Mouse (Mus musculus) spleen, postnatal 36 days (tissue): ENCODE results near the gene Wnk1.
A peak's percentile ranks its signal among the peaks of the same experiment; 100 is the strongest.

Experiments
- DNase-seq, 2 experiments: peaks; one replicate each; pipeline ENCODE4 v3.0.0; 2022; ENCODE audit warnings: low spot score in 2 of 2, mixed read lengths in 1 of 2

Gene Wnk1

DNA sequence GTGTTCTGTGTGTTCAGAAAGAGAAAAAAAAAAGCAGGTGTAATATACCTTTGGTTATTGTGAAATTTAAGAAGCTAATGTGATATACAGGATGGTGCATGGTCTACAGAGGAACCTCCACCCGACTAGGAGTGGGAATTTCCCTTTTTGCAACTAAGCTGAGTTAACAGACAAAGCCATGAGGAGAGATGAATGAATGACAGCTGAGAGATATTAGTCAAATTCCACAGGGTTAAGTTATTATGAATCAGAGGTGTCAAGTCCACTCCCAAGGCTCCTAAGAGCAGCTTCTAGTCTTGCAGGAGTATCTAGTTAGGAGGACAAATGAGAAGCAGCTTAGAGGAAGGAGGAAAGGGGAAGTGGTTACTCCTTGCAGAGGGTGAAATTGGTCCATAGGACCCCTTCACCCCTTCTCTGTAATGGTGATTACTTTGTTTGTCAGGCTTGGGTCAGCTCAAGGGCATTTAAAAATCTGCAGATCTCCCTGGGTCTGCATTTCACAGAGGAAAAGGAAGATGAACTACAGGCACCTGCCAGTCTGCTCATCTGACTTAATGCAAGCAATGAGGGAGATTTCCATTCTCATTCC is 4.3 kb upstream of the Wnk1 start:
- peak; percentile 12 to 44 for DNase-seq

DNA sequence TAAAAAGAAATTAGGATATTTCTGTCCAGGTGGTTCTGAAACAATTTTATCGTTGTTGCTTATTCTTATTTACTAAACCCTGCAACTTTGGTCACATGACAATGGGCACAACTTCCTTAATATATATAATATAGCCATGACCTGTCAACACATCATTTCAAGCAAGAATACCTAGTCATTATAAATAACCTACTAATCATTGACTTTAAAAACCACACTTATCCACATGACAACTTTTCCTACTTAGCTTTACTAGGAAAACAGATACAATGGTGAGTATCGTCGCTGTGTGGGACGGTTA is 2.0 kb upstream of the Wnk1 start:
- no peak for DNase-seq

DNA sequence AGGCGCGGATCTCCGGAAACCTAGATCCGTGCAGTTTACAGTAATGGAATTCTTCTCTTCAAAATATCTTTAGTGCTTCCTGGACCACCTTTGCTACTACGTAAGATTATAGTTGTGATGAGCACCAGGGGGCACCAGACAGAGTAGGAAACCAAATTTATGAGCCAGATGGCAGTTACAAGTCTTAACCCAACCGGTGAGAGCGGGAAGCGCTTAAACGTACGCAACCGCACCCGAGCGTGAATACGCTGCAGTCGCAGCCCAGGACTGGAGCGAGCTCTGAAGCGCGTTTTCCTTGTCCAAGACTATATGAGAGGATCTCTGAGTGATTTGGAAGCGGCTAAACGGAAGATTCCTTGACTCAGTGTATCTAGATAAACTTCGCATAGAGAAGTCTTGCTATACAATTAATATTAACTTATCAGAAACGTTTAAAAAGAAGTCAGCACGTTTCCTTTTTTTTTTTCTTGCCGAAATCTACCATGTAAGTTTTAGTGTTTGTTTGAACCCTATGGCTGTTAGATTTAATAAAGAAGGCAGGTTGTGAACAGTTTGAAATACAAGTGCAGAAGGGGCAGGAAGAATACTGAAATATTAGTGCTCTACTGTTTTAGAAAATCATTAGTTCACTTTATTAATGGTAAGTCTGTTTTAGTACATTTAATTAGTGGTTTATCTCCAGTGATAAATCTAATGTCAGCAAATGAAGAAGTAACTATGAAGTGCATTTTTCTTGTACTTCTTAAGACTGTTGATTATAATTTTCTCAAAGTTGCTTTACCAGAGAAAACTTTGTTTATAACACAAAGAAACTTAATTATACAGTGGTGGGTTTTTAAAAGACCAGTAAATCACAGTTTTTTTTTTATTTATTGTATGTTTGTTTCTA is 1.4 kb upstream of the Wnk1 start:
- peak; percentile 88 to 93 for DNase-seq

DNA sequence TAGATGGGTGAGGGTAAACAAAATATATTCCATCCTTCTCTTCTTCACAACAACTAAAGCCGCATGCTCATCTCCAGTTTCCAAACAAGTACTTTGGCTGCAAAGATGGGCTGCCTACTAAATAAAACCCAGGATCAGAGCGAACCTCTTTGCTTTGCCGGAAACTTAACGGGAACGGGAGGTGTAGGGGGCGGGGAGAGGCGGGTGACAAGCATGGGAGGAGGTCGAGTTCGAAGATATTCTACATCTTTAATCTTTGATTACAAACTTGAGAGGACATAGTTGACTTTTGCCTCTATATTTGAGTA is 738 bp upstream of the Wnk1 start:
- DNase-seq: peak; percentile 44 to 60

DNA sequence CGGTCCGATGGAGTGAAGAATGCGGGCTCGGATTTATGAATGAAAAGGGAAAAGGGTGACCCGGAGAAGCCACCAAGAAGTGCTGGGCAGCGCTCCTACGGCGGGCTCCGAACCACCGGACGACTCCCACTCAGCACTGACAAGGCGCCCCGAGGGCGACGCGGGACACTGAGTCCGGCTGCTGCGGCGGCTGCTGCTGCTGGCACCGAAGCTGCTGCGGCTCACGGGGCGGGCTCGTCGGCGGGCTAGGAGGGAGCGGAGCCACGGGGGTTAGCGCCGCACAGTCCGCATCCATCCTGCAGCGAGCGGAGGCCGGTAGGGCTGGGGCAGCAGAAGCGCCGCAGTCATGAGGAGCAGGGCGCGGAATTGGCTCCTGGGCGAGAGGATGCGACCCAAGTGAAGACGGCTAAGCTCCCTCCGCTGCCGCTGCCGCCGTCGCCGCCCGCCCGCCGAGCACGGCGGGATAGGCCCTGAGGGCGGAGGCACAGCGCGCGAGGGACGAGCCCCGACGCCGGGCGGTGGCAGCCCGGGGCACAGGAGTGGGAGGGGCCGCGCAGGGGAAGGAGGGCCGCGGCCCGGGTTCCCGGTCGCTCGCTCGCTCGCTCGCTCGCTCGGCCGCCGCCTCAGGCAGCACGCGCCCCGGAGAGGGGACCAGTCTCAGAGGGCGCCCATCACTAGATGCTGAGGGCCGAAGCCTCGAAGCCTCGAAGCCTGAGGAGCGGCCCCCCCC is 671 bp downstream of the Wnk1 start:
- DNase-seq: peak; percentile 85 to 86

DNA sequence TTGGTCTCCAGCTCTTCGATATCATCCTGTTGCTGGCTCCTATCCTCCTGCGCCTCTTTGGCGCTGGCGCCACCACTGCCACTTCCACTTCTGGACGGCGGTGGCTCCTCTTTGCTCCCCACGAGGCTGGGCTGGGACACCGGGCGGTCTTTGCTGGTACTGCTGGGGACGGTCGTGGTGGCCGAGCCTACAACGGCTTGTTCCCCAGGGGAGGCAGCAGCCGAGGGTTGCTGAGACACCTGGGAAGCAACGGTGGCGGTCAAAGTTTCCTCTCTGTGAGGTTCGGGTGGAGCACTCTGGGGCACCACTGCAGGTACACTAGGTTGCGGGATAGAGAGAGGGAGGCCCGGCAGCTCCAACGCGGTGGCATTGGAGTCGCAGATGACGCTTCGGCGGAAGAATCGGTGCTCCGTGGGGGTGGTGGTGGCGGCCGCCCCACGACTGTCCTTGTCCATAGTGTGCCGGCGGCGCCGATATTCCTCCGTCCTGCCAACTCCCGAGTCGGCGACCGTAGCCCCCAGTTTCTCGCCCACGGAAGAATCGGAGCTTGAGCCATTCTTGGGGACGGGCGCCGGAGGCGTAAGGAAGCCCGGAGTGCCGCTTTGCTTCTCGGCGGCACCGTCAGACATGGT is 1.4 kb downstream of the Wnk1 start:
- DNase-seq: peak; percentile 71 to 72

DNA sequence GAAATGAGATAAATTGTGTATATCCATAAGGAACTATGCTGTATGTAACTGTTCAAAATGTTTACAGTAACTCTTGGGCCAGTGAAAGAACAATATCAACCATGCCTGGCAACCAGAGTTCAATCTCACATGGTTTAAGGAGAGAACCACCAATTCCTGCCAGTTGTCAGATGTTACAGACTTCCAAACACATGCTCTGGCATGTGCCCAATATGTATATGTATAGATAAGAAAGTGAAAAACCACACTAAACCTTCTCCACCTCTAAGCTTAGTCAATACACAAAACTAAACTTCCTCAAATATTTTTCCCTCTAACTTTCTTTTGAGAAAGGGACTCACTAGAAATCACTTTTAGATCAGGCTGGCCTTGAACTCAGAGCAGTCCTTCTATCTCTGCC is 13.9 kb downstream of the Wnk1 start:
- DNase-seq: no peak

DNA sequence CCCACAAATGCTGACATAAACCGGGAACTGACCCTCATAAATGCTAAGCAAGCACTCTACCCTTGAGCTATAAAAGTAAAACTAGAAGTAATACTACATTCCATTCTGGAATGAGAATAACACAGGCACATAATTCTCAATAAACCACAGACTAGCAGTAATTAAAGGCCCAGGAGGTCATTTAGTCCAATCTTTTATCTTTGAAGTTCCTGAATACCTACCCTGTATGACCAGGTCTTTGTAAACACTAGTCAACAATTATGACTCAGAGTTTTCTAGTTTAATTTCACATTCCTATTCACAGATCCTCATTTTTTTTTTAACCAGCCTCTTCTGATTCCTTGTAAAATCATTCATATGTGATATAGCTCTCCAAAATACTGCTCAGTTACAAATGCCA is 14.7 kb downstream of the Wnk1 start:
- DNase-seq: no peak

DNA sequence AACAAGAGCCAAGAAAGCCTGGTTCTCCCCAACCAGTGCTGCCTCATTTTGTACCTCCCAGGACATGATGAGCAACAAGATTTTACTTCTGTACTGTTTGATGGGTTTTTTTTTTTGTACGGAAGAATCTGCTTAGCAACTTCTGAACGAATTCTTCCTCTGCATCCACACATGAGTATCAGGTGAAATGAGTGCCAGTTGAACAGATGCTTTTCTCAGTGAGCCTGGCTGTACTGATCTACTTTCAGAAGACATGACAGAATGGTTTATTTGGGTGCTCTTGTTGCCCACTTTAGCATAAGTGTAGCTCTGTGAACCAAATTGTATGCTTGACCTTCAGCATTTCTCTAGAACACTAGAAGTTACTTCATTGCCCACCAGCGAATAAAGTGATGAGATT is 16.4 kb downstream of the Wnk1 start:
- no peak for DNase-seq

DNA sequence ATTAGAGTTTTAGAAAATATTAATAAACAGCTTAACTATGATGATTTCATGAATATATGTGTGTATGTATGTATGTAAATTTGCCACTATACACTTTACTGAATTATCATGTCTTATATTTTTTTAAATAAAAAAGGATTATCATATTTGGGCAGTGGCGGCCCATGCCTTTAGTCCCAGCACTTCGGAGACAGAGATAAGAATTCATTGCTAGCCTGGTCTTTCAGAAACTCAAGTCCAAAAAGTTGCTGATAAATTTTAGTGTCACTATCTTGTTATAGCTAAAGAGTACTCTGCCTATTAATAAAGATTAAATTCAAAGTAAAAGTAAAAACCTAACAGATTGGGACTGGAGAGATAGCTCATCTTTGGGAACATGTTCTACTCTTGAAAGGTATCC is 18.8 kb downstream of the Wnk1 start:
- no peak for DNase-seq

DNA sequence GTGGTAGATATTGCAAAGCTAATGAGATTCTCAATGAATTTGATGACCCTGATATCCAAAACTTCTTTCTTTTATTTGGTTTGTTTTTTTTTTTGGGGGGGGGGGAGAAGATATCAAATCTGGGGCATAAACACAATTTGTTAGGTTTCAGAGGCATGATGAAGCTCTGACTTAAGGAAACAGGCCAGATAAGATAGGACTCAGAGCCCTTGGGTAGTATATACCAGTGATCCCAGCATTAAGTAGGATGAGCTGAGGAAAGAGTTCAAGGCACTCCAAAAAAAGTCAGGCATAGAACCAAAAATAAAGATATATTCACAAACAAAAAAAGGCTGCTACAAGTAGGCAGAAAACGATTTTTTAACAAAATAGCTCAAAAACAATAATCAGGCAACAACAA is 25.3 kb downstream of the Wnk1 start:
- DNase-seq: no peak

DNA sequence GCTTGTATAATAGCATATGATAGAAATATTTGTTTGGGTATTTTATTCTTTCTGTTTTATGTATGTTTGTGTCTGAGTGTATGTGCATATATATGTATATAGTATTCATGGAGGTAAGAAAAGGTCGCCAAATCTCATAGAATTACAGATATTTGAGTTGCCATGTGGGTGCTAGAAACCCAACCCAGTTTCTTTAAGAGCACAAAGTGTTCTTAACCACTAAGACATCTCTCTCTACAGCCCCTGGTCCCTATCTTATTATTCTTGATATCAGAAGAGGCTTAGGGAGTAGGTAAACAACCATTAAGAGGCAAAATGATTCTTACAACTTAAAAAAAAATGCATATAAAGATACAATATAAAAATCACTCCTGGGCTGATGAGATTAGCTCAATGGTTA is 27.0 kb downstream of the Wnk1 start:
- no peak for DNase-seq

DNA sequence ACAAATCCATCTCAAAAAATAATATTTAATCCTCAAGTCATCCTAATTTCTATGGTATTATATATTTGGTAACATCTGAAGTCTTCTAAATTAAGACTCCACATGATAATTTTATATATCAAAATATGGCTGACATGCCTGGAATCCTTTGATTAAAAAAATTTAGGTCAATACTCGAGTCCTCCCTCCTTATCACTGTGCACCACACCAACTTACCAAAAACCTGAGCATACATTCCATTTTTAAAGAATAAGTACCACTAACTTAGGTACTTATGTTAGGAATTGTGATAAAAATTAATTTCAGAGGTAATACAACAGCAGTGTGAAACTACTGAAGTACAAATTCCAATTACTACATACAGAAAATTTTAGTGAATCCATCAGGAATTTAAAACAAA is 27.5 kb downstream of the Wnk1 start:
- DNase-seq: peak in 1 of 2 experiments; percentile 57

DNA sequence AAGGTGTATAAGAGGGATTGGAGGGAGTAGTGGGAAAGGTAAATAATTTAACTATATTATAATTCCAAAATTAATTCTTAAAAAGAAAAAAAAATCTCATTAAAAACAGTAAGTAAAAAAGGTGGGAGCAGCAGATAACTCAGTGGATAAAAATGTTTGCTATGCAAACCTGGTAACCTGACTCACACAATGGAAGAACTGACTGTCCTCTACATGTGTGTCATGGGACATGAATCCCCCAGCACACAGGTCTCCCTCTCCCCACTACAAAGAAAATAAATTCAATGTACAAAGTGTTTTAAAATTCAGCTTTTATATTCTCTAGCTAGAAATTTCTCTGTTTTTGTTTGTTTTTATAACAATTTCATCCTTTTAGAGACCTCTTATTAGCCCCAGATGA is 27.9 kb downstream of the Wnk1 start:
- DNase-seq: no peak

DNA sequence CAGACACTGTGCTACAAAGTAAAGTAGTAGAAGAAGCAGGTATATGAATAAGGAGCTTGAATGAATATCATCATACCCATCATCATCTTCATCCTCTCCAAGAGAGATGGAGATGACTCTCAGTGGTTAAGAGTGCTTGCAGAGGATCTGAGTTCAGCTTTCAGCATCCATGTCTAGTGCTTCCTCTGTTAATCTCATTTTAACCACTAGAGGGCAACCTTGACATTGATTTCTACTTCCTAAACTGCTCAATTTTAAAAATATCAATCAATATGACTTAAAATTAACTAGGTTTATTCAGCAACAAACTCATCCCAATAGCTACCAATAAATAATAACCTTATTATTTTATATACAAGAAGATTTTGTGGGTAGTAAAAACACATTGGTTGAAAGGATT is 36.8 kb downstream of the Wnk1 start:
- peak; percentile 5 to 46 for DNase-seq

DNA sequence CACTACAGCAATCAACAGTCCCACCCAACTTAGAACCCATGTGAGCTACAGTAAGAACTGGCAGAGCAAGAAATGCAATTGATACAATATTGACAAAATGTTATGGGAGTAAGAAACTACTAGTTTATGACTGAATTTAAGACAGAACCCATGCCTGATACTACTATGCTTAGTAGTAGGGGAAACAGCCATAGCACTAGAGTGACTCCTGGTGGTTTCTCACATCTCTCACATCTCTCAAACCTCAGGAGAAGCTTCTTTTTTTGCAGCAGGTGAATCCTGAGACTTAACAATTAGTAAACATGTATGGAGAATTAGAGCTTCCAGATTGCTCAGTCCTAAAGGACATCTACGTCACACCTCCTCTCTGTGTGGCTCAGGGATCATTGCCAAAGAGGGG is 42.0 kb downstream of the Wnk1 start:
- DNase-seq: no peak

DNA sequence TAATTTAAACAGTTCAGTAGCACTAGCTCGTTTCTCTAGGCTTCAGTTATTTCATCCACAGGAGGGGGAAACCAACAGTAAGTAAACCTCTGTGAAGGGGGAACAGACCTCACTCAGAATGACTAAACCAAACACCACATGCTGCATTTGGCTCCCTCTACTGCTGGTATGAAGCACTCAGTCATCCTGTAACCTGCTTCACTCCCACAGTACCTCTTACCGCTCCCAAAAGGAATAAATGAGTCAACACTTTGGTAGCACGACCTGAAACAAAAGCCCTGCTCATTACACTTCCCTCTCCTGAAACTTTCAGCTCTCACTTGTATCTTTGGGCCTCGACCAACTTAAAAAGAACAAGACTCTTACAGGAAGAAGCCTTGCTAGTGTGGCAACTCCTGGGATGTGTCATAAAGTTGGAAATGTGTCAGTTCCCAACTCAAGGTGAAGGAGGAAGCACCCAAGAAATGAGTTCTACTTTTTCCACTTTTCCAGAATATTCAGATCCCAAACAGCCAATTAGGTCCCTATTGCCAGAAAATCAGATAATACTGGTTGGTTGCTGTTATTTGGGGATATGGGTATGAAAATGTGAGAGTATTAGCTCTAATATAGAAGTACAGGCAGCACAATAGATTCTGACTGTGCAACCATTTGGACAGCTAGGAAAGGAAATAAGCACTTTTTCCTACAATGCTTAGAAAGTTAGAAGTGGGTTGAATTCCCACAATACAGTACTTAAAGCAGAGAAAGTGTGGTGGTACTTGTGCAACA is 114.1 kb downstream of the Wnk1 start:
- no peak for DNase-seq

DNA sequence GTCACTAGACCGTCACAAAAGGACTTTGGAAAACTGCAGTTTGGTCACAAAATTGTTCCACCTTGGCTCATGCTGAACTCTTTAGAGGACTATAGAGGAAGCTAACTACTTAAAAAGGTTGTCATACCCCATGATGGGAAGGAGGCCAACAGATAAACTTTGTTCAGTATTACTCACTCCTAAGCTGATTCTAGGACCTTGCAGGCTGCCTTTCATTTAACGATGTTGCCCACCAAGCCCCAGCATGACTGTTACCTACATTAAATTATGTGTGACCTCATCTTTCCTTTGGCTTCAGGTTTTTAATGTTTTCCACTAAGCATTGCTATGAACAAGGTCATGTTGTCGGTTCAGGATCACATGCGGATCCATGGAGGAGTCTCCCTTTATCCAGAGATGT is 115.9 kb downstream of the Wnk1 start:
- no peak for DNase-seq

DNA sequence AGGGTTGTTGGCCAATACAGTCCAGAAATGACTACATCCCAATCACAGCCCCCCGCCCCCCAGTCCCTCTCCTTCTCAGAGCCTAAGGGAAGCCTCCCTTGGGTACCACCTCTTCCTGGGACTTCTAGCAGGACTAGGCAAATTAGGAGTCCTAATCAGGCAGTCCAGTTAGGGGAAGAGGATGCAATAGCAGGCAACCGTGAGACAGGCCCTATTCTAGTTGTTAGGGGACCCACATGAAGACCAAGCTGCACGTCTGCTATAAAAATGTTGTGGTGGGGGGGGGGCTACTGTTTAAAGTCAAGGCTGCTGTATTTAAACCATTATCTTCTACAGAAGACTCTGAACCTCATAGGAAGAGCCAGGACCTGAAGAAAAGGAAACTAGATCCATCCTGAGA is 116.3 kb downstream of the Wnk1 start:
- no peak for DNase-seq

DNA sequence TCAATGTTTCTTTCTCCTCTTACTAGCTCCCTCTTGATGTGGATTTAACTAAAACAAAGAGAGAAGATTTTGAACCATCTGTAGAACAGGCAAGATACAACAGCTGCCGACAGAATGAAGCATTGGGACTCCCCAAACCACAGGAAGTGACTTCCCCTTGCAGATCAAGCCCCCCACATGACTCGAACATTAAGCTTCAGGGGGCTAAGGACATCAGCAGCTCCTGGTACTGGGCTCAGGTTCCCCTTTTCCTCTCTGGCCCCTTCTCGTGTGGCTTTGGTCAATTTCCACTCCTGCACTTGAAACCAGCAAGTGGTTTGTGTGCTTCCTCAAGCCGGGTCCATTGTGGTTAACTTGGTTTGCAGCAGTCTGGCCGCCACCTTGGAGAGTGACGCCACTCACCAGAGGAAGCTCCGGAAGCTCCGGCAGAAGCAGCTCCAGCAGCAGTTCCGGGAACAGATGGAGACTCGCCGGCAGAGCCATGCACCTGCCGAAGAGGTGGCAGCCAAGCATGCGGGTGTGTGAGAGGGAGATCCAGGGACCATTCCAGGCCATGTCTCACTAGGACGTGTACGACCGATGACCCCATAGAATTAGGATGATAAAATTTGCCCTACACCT is 119.8 kb downstream of the Wnk1 start:
- peak; percentile 34 to 37 for DNase-seq

DNA sequence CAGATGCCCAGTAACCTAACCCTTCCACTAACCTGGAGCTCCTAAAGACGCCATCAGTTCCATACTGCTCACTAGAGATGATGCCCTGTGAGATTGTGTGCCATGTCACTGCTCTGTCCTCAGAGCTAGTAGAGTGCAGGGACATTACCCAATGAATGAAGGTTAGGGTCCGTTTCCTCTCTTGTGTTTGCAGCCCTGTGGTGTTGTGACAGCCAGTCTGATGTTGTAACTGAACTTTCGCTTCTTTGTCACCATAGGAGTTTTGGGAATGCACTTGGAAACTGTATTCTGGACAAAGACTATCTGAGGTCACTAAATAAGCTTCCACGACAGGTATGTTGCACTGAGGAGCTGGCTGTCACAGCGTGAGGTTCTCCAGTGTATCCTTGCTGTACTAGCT is 122.8 kb downstream of the Wnk1 start:
- DNase-seq: no peak

DNA sequence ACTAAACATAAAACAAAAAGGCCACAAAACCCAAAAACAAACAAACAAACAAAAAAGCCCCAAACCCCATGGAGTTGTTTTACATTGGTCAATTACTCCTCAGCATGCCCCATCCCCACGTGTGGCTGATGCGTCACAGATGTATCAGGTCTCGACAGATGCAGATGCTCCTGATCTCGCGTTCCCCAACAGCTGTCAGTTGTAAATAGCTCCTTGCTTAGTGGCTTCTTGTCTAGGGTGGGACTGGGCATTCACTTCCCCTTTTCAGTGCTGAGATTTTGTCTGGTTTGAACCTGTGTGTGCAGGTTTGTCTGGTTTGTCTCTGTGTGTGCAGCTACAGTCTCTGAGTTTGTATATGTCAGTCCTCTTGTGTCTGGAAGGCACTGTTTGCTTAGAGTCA is 126.4 kb downstream of the Wnk1 start:
- DNase-seq: peak in 1 of 2 experiments; percentile 10
